In genomic region chr7:132576891-132577290, GRCm38 (mm10) we compare ENCODE assay signal across 8 mouse cellular contexts. TPM values are rescaled to one million over a fixed set of nuclear protein-coding genes. Genes with fewer than 3 reads are reported as not detected.
DNase-seq lines count a peak whose midpoint lies in the region; ATAC-seq lines count a peak whose summit lies in the region.
"Had no signal": no experiment of that assay in that cellular context is flagged by ENCODE, and none has a peak within 500 bp of the region (broad histone marks: within the 10 kb centered on the region; RNA-seq: fewer than 3 reads in every experiment).

No protein-coding gene starts in this region.

- no peak overlapping the region for H3K4me2 ChIP-seq in hindbrain, embryonic 11.5 days (replicated peaks; ENCODE audit: low read depth, low read length)
- peak overlapping the region; percentile 79 for H3K4me2 ChIP-seq in hindbrain, embryonic 14.5 days (replicated peaks)
- peak overlapping the region; percentile 79 for H3K4me2 ChIP-seq in midbrain, embryonic 13.5 days (replicated peaks)

- no peaks in the 10 kb centered on the region for H3K9me3 ChIP-seq in hindbrain, embryonic 10.5 days
- no peaks in the 10 kb centered on the region for H3K9me3 ChIP-seq in hindbrain, embryonic 11.5 days (ENCODE audit: control insufficient read depth, low read length)
- peaks cover 4% of the 10 kb centered on the region; the same call in 1 of the 2 replicates for H3K9me3 ChIP-seq in embryonic facial prominence, embryonic 10.5 days
- H3K9me3 ChIP-seq in hindbrain, embryonic 14.5 days (ENCODE audit: control insufficient read depth, low read length) = no peaks in the 10 kb centered on the region
- no peaks in the 10 kb centered on the region for H3K9me3 ChIP-seq in midbrain, embryonic 13.5 days

- H3K27ac ChIP-seq in hindbrain, embryonic 10.5 days = peak overlapping the region; percentile 96; the same call in 1 of the 2 replicates
- H3K27ac ChIP-seq in hindbrain, embryonic 11.5 days (ENCODE audit: low read depth, low read length) = no peak overlapping the region
- H3K27ac ChIP-seq in embryonic facial prominence, embryonic 10.5 days (replicated peaks) = peak overlapping the region; percentile 95; the same call in 1 of the 2 replicates
- no peak overlapping the region for H3K27ac ChIP-seq in hindbrain, embryonic 14.5 days
- no peak overlapping the region for H3K27ac ChIP-seq in midbrain, embryonic 13.5 days

- peaks cover 36% of the 10 kb centered on the region for H3K27me3 ChIP-seq in hindbrain, embryonic 10.5 days (ENCODE audit: insufficient read depth, poor library complexity, severe bottlenecking)
- no peaks in the 10 kb centered on the region; the same call in 1 of the 2 replicates for H3K27me3 ChIP-seq in hindbrain, embryonic 11.5 days (ENCODE audit: control insufficient read depth, insufficient read depth, low read length)
- H3K27me3 ChIP-seq in embryonic facial prominence, embryonic 10.5 days (replicated peaks; ENCODE audit: low read depth, poor library complexity, severe bottlenecking) = peaks cover 40% of the 10 kb centered on the region
- H3K27me3 ChIP-seq in hindbrain, embryonic 14.5 days (ENCODE audit: control insufficient read depth, insufficient read depth, low read length) = 0 out of 2 replicates have a peak, but pooled peaks cover 5% of the 10 kb centered on the region
- H3K27me3 ChIP-seq in midbrain, embryonic 13.5 days = peaks cover 16% of the 10 kb centered on the region

- peaks cover 42% of the 10 kb centered on the region for H3K4me1 ChIP-seq in hindbrain, embryonic 10.5 days (replicated peaks)
- H3K4me1 ChIP-seq in hindbrain, embryonic 11.5 days (replicated peaks; ENCODE audit: control insufficient read depth, insufficient read depth, low read length) = 0 out of 2 replicates have a peak, but pooled peaks cover 2% of the 10 kb centered on the region
- peaks cover 36% of the 10 kb centered on the region for H3K4me1 ChIP-seq in embryonic facial prominence, embryonic 10.5 days
- peaks cover 6% of the 10 kb centered on the region; the same call in 1 of the 2 replicates for H3K4me1 ChIP-seq in hindbrain, embryonic 14.5 days (replicated peaks; ENCODE audit: control insufficient read depth, insufficient read depth, low read length)
- H3K4me1 ChIP-seq in midbrain, embryonic 13.5 days (replicated peaks) = peaks cover 26% of the 10 kb centered on the region

- H3K9ac ChIP-seq in hindbrain, embryonic 11.5 days (ENCODE audit: low read depth, low read length) = no peak overlapping the region
- H3K9ac ChIP-seq in hindbrain, embryonic 14.5 days = no peak overlapping the region
- H3K9ac ChIP-seq in midbrain, embryonic 13.5 days (replicated peaks) = no peak overlapping the region

- DNase-seq in hindbrain, embryonic 10.5 days (ENCODE audit: low spot score) = no peak
- no peak for DNase-seq in hindbrain, embryonic 11.5 days (ENCODE audit: low spot score)
- no peak for DNase-seq in embryonic facial prominence, embryonic 10.5 days (ENCODE audit: low spot score)
- DNase-seq in hindbrain, embryonic 14.5 days (ENCODE audit: low spot score) = no peak

- WGBS in hindbrain, embryonic 10.5 days = 59% methylated on average over 4 of the region's 4 CpGs
- WGBS in hindbrain, embryonic 11.5 days = 57% methylated on average over 4 of the region's 4 CpGs
- WGBS in embryonic facial prominence, embryonic 10.5 days = 53% methylated on average over 4 of the region's 4 CpGs
- 60% methylated on average over 4 of the region's 4 CpGs for WGBS in hindbrain, embryonic 14.5 days
- WGBS in midbrain, embryonic 13.5 days = 59% methylated on average over 4 of the region's 4 CpGs

- H3K4me3 ChIP-seq in hindbrain, embryonic 10.5 days = peak overlapping the region; percentile 82
- no peak overlapping the region for H3K4me3 ChIP-seq in hindbrain, embryonic 11.5 days (ENCODE audit: low read depth, low read length)
- H3K4me3 ChIP-seq in embryonic facial prominence, embryonic 10.5 days = peak overlapping the region; percentile 85
- no peak overlapping the region for H3K4me3 ChIP-seq in hindbrain, embryonic 14.5 days (replicated peaks; ENCODE audit: low read length)
- H3K4me3 ChIP-seq in midbrain, embryonic 13.5 days (replicated peaks) = no peak overlapping the region

- H3K36me3 ChIP-seq in hindbrain, embryonic 10.5 days = no peaks in the 10 kb centered on the region
- no peaks in the 10 kb centered on the region for H3K36me3 ChIP-seq in hindbrain, embryonic 11.5 days (ENCODE audit: control insufficient read depth, insufficient read depth, low read length)
- H3K36me3 ChIP-seq in embryonic facial prominence, embryonic 10.5 days (replicated peaks) = no peaks in the 10 kb centered on the region
- H3K36me3 ChIP-seq in hindbrain, embryonic 14.5 days (replicated peaks; ENCODE audit: control insufficient read depth, insufficient read depth) = no peaks in the 10 kb centered on the region
- no peaks in the 10 kb centered on the region for H3K36me3 ChIP-seq in midbrain, embryonic 13.5 days

- ATAC-seq in hindbrain, embryonic 11.5 days (ENCODE audit: low FRiP score) = no peak
- no peak for ATAC-seq in hindbrain, embryonic 14.5 days (ENCODE audit: low FRiP score)
- no peak for ATAC-seq in midbrain, embryonic 13.5 days
- no peak for ATAC-seq in monocyte, adult 5-6 weeks (replicated peaks; ENCODE audit: insufficient number of reproducible peaks, low FRiP score, low TSS enrichment, poor library complexity, severe bottlenecking)
- ATAC-seq in granulocyte monocyte progenitor cell, adult 5-6 weeks (replicated peaks; ENCODE audit: poor library complexity, severe bottlenecking) = no peak

RNA-seq across cellular contexts. Expression of gene Oat, which starts 0.7 kb away (rescaled TPM):
- 121 and 139 TPM in 2 replicates for polyA plus RNA-seq in hindbrain, embryonic 10.5 days (2016; fragmentation: Nextera tagmentation; extraction: Ambion mirVana)
- 138 and 144 TPM in 2 replicates for polyA plus RNA-seq in hindbrain, embryonic 11.5 days (2014; fragmentation: Nextera tagmentation; extraction: Ambion mirVana)
- polyA plus RNA-seq in embryonic facial prominence, embryonic 10.5 days (2016; fragmentation: Nextera tagmentation; extraction: Ambion mirVana) = 121 and 127 TPM in 2 replicates
- polyA plus RNA-seq in hindbrain, embryonic 14.5 days (2014; fragmentation: Nextera tagmentation; extraction: Ambion mirVana) = 107 and 119 TPM in 2 replicates
- polyA plus RNA-seq in midbrain, embryonic 13.5 days (2015; fragmentation: Nextera tagmentation; extraction: Ambion mirVana) = 73.0 and 77.5 TPM in 2 replicates
- total RNA-seq in monocyte, adult 5-6 weeks (2017) = 52.7 to 89.6 TPM (median 86.8 TPM) in 3 replicates
- 85.2 and 105 TPM in 2 replicates for total RNA-seq in granulocyte monocyte progenitor cell, adult 5-6 weeks (2014; fragmentation: Nextera tagmentation)
- total RNA-seq in granulocyte monocyte progenitor cell, adult 5-6 weeks (2017) = 97.3 and 99.4 TPM in 2 replicates

RNA-seq across cellular contexts. Expression of gene Nkx1-2, which starts 22.5 kb away (rescaled TPM):
- polyA plus RNA-seq in hindbrain, embryonic 10.5 days (2016; fragmentation: Nextera tagmentation; extraction: Ambion mirVana) = 1.1 and 1.3 TPM in 2 replicates
- 4.5 and 6.8 TPM in 2 replicates for polyA plus RNA-seq in hindbrain, embryonic 11.5 days (2014; fragmentation: Nextera tagmentation; extraction: Ambion mirVana)
- polyA plus RNA-seq in embryonic facial prominence, embryonic 10.5 days (2016; fragmentation: Nextera tagmentation; extraction: Ambion mirVana) = 0.15 and 0.19 TPM in 2 replicates
- 0.47 and 0.74 TPM in 2 replicates for polyA plus RNA-seq in hindbrain, embryonic 14.5 days (2014; fragmentation: Nextera tagmentation; extraction: Ambion mirVana)
- 0.82 and 0.97 TPM in 2 replicates for polyA plus RNA-seq in midbrain, embryonic 13.5 days (2015; fragmentation: Nextera tagmentation; extraction: Ambion mirVana)
- not detected in 3 replicates for total RNA-seq in monocyte, adult 5-6 weeks (2017)
- total RNA-seq in granulocyte monocyte progenitor cell, adult 5-6 weeks (2014; fragmentation: Nextera tagmentation) = not detected in 2 replicates
- not detected in 2 replicates for total RNA-seq in granulocyte monocyte progenitor cell, adult 5-6 weeks (2017)
- total RNA-seq: layer of hippocampus, postnatal 10 days had no signal

RNA-seq across cellular contexts. Expression of gene Lhpp, which starts 33.5 kb away (rescaled TPM):
- 18.0 and 18.9 TPM in 2 replicates for polyA plus RNA-seq in hindbrain, embryonic 10.5 days (2016; fragmentation: Nextera tagmentation; extraction: Ambion mirVana)
- polyA plus RNA-seq in hindbrain, embryonic 11.5 days (2014; fragmentation: Nextera tagmentation; extraction: Ambion mirVana) = 20.4 and 22.4 TPM in 2 replicates
- 15.5 TPM in 2 replicates for polyA plus RNA-seq in embryonic facial prominence, embryonic 10.5 days (2016; fragmentation: Nextera tagmentation; extraction: Ambion mirVana)
- polyA plus RNA-seq in hindbrain, embryonic 14.5 days (2014; fragmentation: Nextera tagmentation; extraction: Ambion mirVana) = 46.6 and 50.0 TPM in 2 replicates
- 21.0 and 21.2 TPM in 2 replicates for polyA plus RNA-seq in midbrain, embryonic 13.5 days (2015; fragmentation: Nextera tagmentation; extraction: Ambion mirVana)
- 2.8 to 6.0 TPM (median 4.2 TPM) in 3 replicates for total RNA-seq in monocyte, adult 5-6 weeks (2017)
- 11.5 and 13.8 TPM in 2 replicates for total RNA-seq in granulocyte monocyte progenitor cell, adult 5-6 weeks (2014; fragmentation: Nextera tagmentation)
- 7.3 and 9.3 TPM in 2 replicates for total RNA-seq in granulocyte monocyte progenitor cell, adult 5-6 weeks (2017)

Comparison
In these comparisons a context has a peak if more than half of its experiments do, and no peak if none do; other contexts are left out.
1. H3K27ac ChIP-seq: peak in hindbrain, embryonic 10.5 days (single experiment) and embryonic facial prominence, embryonic 10.5 days (single experiment); none in hindbrain, embryonic 11.5 days (single experiment), hindbrain, embryonic 14.5 days (single experiment) and midbrain, embryonic 13.5 days (single experiment).
2. H3K4me3 ChIP-seq: peak in hindbrain, embryonic 10.5 days (single experiment) and embryonic facial prominence, embryonic 10.5 days (single experiment); none in hindbrain, embryonic 11.5 days (single experiment), hindbrain, embryonic 14.5 days (single experiment) and midbrain, embryonic 13.5 days (single experiment).